20 mouse cellular contexts compared by ENCODE assay signal in the genomic region with DNA sequence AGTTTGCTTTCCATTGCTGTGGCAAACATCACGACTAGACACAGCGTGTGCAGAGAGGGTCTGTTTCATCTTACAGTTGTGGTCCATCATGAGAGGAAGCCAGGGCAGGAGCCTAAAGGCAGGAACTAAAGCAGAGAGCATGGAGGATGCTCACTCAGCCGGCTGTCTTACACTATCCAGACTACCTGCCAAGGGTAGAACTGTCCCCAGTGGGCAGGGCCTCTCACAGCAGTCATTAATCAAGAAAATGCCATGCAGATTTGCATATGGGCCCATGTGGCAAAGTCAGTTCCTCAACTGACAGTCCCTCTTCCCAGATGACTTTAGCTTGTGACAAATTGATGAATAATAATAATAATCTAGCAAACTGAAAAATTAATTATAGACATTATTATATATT.
A peak's percentile ranks its signal among the peaks of the same experiment; 100 is the strongest.
DNase-seq lines count a peak whose midpoint lies in the region; TF ChIP-seq lines count a peak whose summit lies in the region.
"Had no signal": no experiment of that assay in that cellular context is flagged by ENCODE, and none has a peak within 500 bp of the region (broad histone marks: within the 10 kb centered on the region; RNA-seq: fewer than 3 reads in every experiment).

No protein-coding gene starts in this region.

- TF ChIP-seq CTCF in thymus, adult 2 months (IDR thresholded peaks at IDR 0.05; ENCODE audit: borderline replicate concordance, control insufficient read depth, extremely low read depth, insufficient read depth, low read length, poor library complexity) = no peak
- TF ChIP-seq CTCF in kidney, adult 2 months (conservative IDR thresholded peaks at IDR 0.05; ENCODE audit: insufficient read depth, insufficient read length, low read depth, low read length) = no peak

- WGBS in heart, embryonic 10.5 days = 78% methylated on average over 3 of the region's 3 CpGs
- 76% methylated on average over 3 of the region's 3 CpGs for WGBS in thymus, adult 2 months
- 82% methylated on average over 3 of the region's 3 CpGs for WGBS in kidney, adult 2 months

- no peaks in the 10 kb centered on the region for H3K9me3 ChIP-seq in heart, embryonic 10.5 days
- H3K9me3 ChIP-seq: embryonic facial prominence, embryonic 13.5 days; embryonic facial prominence, embryonic 15.5 days; forebrain, embryonic 10.5 days; forebrain, embryonic 12.5 days; G1E had no signal

- H3K4me1 ChIP-seq in heart, embryonic 10.5 days = peaks cover 15% of the 10 kb centered on the region
- no peaks in the 10 kb centered on the region for H3K4me1 ChIP-seq in thymus, adult 2 months (replicated peaks; ENCODE audit: control insufficient read depth, insufficient read depth, low read length)
- peaks cover 4% of the 10 kb centered on the region; the same call in 1 of the 2 replicates for H3K4me1 ChIP-seq in kidney, adult 2 months (ENCODE audit: control insufficient read depth, insufficient read depth, low read length)
- H3K4me1 ChIP-seq: embryonic facial prominence, embryonic 15.5 days had no signal

- H3K27ac ChIP-seq in heart, embryonic 10.5 days = no peak overlapping the region
- no peak overlapping the region for H3K27ac ChIP-seq in thymus, adult 2 months (ENCODE audit: control insufficient read depth, insufficient read depth, low read length)
- no peak overlapping the region for H3K27ac ChIP-seq in kidney, adult 2 months (ENCODE audit: insufficient read depth, low read depth, low read length)
- H3K27ac ChIP-seq: embryonic facial prominence, embryonic 13.5 days; embryonic facial prominence, embryonic 15.5 days; forebrain, embryonic 10.5 days; forebrain, embryonic 12.5 days had no signal

- no peaks in the 10 kb centered on the region for H3K36me3 ChIP-seq in heart, embryonic 10.5 days
- no peaks in the 10 kb centered on the region for H3K36me3 ChIP-seq in thymus, adult 2 months (ENCODE audit: control insufficient read depth, insufficient read depth, low read length)
- no peaks in the 10 kb centered on the region for H3K36me3 ChIP-seq in kidney, adult 2 months (ENCODE audit: control insufficient read depth, insufficient read depth, low read length)
- H3K36me3 ChIP-seq: embryonic facial prominence, embryonic 13.5 days; embryonic facial prominence, embryonic 15.5 days; forebrain, embryonic 10.5 days; forebrain, embryonic 12.5 days; G1E had no signal

- H3K4me3 ChIP-seq in heart, embryonic 10.5 days = no peak overlapping the region
- no peak overlapping the region for H3K4me3 ChIP-seq in thymus, adult 2 months (ENCODE audit: control insufficient read depth, insufficient read depth, low read length)
- no peak overlapping the region for H3K4me3 ChIP-seq in kidney, adult 2 months (ENCODE audit: insufficient read depth, low read depth, low read length)
- H3K4me3 ChIP-seq: embryonic facial prominence, embryonic 13.5 days; embryonic facial prominence, embryonic 15.5 days; erythroblast, embryonic 14.5 days; forebrain, embryonic 10.5 days; forebrain, embryonic 12.5 days had no signal

- H3K27me3 ChIP-seq in heart, embryonic 10.5 days (ENCODE audit: insufficient read depth, poor library complexity, severe bottlenecking) = no peaks in the 10 kb centered on the region
- no peaks in the 10 kb centered on the region for H3K27me3 ChIP-seq in thymus, adult 2 months (ENCODE audit: control insufficient read depth, insufficient read depth, low read length)
- H3K27me3 ChIP-seq in kidney, adult 2 months (replicated peaks; ENCODE audit: control insufficient read depth, insufficient read depth, low read length) = no peaks in the 10 kb centered on the region
- H3K27me3 ChIP-seq: embryonic facial prominence, embryonic 13.5 days; embryonic facial prominence, embryonic 15.5 days; forebrain, embryonic 12.5 days had no signal

- no peak for TF ChIP-seq POLR2A in thymus, adult 2 months (IDR thresholded peaks at IDR 0.05; ENCODE audit: control insufficient read depth, extremely low read depth, insufficient read depth, low read length, poor library complexity)
- no peak for TF ChIP-seq POLR2A in kidney, adult 2 months (IDR thresholded peaks at IDR 0.05; ENCODE audit: low read depth, low read length)

- peak; percentile 61 for DNase-seq in heart, embryonic 10.5 days (ENCODE audit: low spot score)
- no peak for DNase-seq in heart, postnatal 14 days
- peak; percentile 11 to 26 for DNase-seq in B cell, adult 2 months
- no peak for DNase-seq in thymus, adult 2 months
- no peak for DNase-seq in kidney, adult 2 months
- DNase-seq: adrenal gland, adult 8-10 months; adrenal gland, postnatal 14 days; adrenal gland, postnatal 36 days; cerebellum, adult 11-12 months; cerebellum, adult 2 months; cerebellum, adult 9-10 months; cerebellum, postnatal 10 days; cerebellum, postnatal 25 days; embryo, embryonic 11 days had no signal

- intact Hi-C loops in heart, postnatal 14 days (cut with DNase I) = no loop called here

Comparison
In these comparisons a context has a peak if more than half of its experiments do, and no peak if none do; other contexts are left out.
1. DNase-seq: peak in heart, embryonic 10.5 days (single experiment) and B cell, adult 2 months (2 of 2); none in heart, postnatal 14 days (0 of 2), thymus, adult 2 months (single experiment) and kidney, adult 2 months (single experiment).